Mouse (Mus musculus) heart, embryonic 10.5 days (tissue): ENCODE measurements around the gene Cspg4. TPM values are rescaled to one million over a fixed set of nuclear protein-coding genes. Genes with fewer than 3 reads are reported as not detected.
"Not testable (repeated sequence)": the region's sequence is repeated elsewhere in the genome, so short reads cannot be mapped to it uniquely, and the experiment has no call there.

Source experiments
- DNase-seq: peaks from one replicate; pipeline ENCODE4 v3.0.0-alpha.2; 2017; ENCODE audit warnings: low spot score
- H3K27ac ChIP-seq: fragments of 300-500 bp; sonication (generic); 2 replicates; pipeline ENCODE4 v1.5.1; 2016; ENCODE audit warnings: mild to moderate bottlenecking
- H3K27me3 ChIP-seq: fragments of 300-500 bp; sonication (generic); 2 replicates; pipeline ENCODE4 v1.6.1; 2016; ENCODE audit warnings: mild to moderate bottlenecking; ENCODE audit not compliant: poor library complexity, insufficient read depth, severe bottlenecking
- H3K36me3 ChIP-seq: fragments of 300-500 bp; sonication (generic); 2 replicates; pipeline ENCODE4 v1.6.1; 2016; ENCODE audit warnings: mild to moderate bottlenecking, moderate library complexity
- H3K4me1 ChIP-seq: fragments of 300-500 bp; sonication (generic); 2 replicates; pipeline ENCODE4 v1.6.1; 2016; ENCODE audit warnings: mild to moderate bottlenecking
- H3K4me3 ChIP-seq: fragments of 300-500 bp; sonication (generic); 2 replicates; pipeline ENCODE4 v1.5.1; 2016; ENCODE audit warnings: mild to moderate bottlenecking, moderate library complexity
- H3K9me3 ChIP-seq: fragments of 300-500 bp; sonication (generic); 2 replicates; pipeline ENCODE4 v1.6.1; 2016; ENCODE audit warnings: mild to moderate bottlenecking, moderate library complexity
- WGBS: fragments of 180-500 bp; shearing (Covaris S2); methylation state at CpG from one replicate; pipeline ENCODE4 v1.1.7; 2016; 5-methylcytosine and 5-hydroxymethylcytosine counted together
- polyA plus RNA-seq: library from polyadenylated mRNA; unstranded; fragments of >200 nt; fragmentation: Nextera tagmentation; extraction: Ambion mirVana; gene quantifications from 2 replicates; pipeline ENCODE4 v1.2.1, GENCODE M21; 2016

Cspg4 gene
- polyA plus RNA-seq, 1 experiment from 2014 or later, result 22.5 TPM

DNA sequence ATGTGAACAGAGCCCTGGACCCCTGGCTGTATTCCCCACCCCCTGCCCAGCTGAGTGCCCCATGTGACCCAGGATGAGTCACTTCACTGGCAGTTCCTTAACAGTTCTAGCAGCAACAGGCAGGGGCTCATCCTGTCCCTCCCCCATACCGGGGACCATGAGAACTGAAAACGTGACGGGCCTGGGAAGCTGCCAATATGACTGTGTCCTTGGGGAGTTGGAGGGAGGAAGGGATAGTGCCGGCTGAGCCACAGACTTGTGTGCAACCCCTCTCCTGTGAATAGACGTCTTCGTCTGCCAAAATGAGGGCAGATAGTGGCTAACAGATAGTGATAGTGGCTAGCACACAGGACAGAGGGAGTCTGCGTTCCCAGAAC, 59.8 kb downstream of the Cspg4 start:
- Histone ChIP-seq H3K27ac (peak overlapping the region; percentile 81), H3K4me3 (peak overlapping the region; percentile 79), H3K4me1 (peaks cover 57% of the 10 kb centered on the region), H3K36me3 (peaks cover 37% of the 10 kb centered on the region), H3K9me3 (no peaks in the 10 kb centered on the region), H3K27me3 (no peaks in the 10 kb centered on the region)
- peak; percentile 93 for DNase-seq
- 11% methylated on average over 7 of the region's 7 CpGs for WGBS

DNA sequence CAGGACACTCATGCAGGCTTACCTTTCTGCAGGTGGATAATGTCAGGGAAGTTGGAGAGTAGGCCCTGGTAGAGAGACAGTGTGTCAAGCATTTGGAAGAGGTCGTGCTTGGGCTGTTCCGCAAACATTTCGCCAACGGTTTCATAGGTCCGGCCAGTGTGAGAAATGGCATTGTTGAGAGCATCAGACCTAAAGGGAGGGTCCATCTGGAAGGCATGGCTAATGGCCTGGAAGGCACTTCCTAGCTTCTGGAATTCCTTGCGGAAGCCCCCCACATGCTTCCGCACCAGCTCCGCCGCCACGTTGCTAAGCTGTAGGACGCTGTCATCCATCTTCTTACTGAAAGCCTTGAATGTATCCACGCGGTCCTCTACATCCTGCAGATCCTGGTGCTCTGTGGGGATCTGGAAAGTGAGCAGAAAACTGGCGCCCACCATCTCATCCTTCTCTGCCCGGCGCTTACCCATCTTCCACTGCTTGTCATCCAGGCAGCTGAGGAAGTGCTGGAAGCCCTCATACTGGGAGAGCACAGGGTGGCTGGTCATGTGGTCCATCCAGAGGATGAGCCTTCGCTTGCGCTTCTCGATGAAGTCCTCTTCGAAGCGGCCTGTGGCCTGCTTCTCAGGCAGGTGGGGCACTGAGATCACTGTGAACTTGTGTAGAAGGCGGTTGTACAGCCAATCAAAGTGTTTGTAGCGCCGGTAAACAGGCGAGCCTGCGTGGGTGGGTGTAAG, 60.6 kb downstream of the Cspg4 start:
- Histone ChIP-seq H3K4me1 (peaks cover 57% of the 10 kb centered on the region), H3K27ac (peak overlapping the region; percentile 81), H3K27me3 (no peaks in the 10 kb centered on the region), H3K9me3 (no peaks in the 10 kb centered on the region), H3K36me3 (peaks cover 29% of the 10 kb centered on the region), H3K4me3 (peak overlapping the region; percentile 79)
- no peak for DNase-seq
- WGBS, result 82% methylated on average over 26 of the region's 26 CpGs

DNA sequence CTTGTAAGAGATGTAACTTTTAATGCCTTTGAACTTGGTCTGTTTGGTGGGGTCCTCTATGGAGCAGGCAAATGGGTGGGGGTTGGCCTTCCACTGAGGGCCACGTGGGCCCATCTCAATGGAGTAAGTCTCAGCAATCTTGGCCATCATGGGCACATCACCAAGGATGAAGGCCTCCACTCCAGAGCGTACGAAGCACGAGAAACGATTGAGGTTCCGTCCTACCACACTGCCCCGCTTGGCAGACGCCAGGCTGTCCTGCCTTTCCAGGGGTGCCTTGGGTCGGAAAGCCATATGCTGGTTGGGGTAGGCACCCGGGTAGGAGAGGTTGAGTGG, 61.2 kb downstream of the Cspg4 start:
- H3K4me3 ChIP-seq, result peak overlapping the region; percentile 79
- H3K27me3 ChIP-seq, result no peaks in the 10 kb centered on the region
- DNase-seq, result no peak
- peaks cover 26% of the 10 kb centered on the region for H3K36me3 ChIP-seq
- H3K27ac ChIP-seq, result no peak overlapping the region
- WGBS, result 87% methylated on average over 10 of the region's 10 CpGs
- H3K4me1 ChIP-seq, result peaks cover 57% of the 10 kb centered on the region
- H3K9me3 ChIP-seq, result no peaks in the 10 kb centered on the region

DNA sequence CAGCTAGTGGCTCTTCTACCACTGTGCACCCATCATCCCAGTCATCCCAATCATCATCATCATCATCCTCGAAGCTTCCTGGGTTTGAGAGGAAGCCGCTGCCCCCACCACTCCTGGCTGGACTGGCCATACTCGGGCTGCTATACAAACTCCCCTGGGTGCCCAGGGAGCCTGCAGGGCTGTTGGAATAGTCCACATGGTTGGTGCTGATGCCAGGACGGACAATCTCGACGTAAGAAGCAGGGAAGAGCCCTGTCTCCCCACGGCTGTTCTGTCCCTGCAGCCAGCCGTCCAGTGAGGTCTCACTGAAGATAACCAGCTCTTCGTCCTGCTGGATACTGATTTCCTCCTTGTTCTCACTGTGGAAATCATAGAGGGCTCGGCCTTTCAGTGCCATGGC, 61.6 kb downstream of the Cspg4 start:
- WGBS, result 67% methylated on average over 10 of the region's 10 CpGs
- peak overlapping the region; percentile 94 for H3K27ac ChIP-seq

DNA sequence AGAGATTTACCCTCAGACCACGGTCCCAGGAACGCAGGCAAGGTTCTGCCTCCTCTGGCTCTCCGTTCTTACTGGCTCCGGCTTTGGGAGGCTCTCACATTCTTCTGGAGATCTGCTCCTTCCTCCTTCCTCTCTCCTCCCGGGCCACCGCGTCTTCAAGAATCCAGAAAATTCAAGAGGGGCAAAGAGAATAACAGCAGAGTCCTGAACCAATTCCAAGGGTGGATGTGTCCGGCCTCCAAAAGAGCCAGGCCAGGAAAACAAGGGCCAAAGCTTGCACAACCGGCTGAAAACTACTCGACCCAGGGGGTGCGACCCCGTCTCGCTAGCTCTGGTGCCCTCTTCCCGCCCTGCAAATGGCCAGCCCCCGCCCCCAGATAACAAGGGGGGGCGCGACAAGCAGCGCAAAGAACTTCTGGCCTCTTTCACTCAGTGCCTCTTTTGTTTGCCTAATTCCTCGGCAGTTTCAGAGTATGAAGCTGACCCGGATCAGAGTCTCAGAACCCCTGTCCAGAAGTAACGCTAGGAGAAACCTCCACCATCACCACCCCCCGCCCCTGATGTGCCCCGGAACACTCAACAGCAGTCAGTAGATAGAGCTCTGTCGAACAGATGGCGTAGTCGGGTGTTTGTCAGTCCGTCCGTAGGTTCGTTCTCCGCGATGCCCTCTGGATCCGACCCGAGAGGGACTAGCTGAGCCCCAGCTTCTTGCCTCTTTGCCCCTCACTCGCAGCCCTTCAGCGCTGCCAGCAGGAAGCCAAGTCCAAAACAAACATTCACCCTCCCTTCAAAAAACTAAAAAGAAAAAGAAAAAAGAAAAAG, 62.6 kb downstream of the Cspg4 start:
- Histone ChIP-seq H3K4me1 (peaks cover 57% of the 10 kb centered on the region), H3K9me3 (no peaks in the 10 kb centered on the region), H3K36me3 (peaks cover 12% of the 10 kb centered on the region), H3K27ac (peak overlapping the region; percentile 94), H3K4me3 (peak overlapping the region; percentile 79), H3K27me3 (no peaks in the 10 kb centered on the region)
- no peak for DNase-seq
- WGBS, result 0% methylated on average over 35 of the region's 35 CpGs

More for the DNA sequence above, 61.6 kb downstream of the Cspg4 start:
- no peak for DNase-seq
- H3K27me3 ChIP-seq, result no peaks in the 10 kb centered on the region
- peaks cover 57% of the 10 kb centered on the region for H3K4me1 ChIP-seq
- peak overlapping the region; percentile 79 for H3K4me3 ChIP-seq
- H3K9me3 ChIP-seq, result no peaks in the 10 kb centered on the region
- H3K36me3 ChIP-seq, result peaks cover 22% of the 10 kb centered on the region

DNA sequence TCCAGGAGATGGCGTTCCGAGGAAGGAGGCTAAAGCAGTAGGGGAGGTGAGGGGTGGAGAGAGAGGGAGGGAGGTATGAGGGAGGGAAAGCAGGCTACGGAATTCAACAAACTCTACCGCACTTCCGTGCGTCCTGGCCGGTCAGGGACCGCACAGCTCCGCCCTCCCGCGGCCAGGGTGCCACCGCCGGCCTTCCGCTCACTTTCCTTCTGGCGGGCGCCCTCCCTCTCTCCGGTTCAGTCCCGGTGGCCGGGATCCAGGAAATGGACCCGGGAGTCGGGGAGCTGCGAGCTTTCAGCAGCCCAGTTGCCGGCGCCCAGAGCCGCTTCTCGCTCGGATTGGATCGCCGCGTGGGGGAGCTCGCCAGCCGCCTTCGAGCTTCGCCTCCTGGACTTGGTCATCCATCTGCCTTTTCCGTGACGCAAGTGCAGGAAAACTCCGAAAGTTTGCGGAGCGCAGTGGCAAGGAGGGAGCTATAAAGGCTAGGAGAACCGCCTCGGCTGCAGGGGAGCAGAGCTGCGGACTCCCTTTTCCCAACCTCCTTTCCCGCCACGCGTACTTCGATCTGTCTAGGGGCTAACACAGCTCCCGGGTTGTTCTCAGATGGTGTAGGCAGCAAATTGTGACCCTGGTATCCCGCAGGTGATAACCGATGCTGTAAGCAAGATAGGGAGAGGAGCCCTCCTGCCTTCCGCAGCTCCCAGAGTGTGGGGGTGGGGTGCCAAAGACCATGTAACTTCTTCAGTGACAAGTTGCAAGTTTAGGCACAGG, 63.4 kb downstream of the Cspg4 start, which contains the start of gene Snx33:
TSS of gene Snx33 (minus strand) at position 331 of the 771 bp plus-strand sequence.
- H3K27ac ChIP-seq, result peak within 1 kb of the TSS; percentile 94
- H3K36me3 ChIP-seq, result peaks cover 7% of the 10 kb centered on the region; the same call in 1 of the 2 replicates
- no peaks in the 10 kb centered on the region for H3K9me3 ChIP-seq
- DNase-seq, result peak; percentile 96
- peak within 1 kb of the TSS; percentile 79 for H3K4me3 ChIP-seq
- no peaks in the 10 kb centered on the region for H3K27me3 ChIP-seq
- peaks cover 51% of the 10 kb centered on the region for H3K4me1 ChIP-seq
- under 1% methylated on average over 50 of the region's 50 CpGs for WGBS

DNA sequence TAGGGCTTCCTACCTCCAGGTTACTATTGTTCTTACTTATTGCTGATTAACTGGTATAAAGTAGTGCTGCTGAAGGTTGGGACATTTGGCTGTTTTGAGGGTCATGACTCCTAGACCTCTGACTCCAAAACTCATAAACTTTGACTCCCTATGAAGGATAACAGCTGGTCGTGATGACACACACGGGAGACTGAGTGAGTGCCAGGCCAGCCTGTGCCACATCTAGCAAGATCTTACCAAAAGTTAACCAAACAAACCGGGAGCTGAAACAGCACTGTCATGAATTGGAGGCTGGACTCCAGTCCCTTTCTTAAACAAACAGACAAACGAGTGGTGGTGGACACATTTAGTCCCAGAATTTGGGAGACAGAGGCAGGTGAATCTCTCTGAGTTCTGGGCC, 64.7 kb downstream of the Cspg4 start:
- no peaks in the 10 kb centered on the region for H3K27me3 ChIP-seq
- WGBS, result 60% methylated on average over 4 of the region's 4 CpGs
- H3K4me1 ChIP-seq, result peaks cover 39% of the 10 kb centered on the region
- no peaks in the 10 kb centered on the region for H3K9me3 ChIP-seq
- peaks cover 7% of the 10 kb centered on the region; the same call in 1 of the 2 replicates for H3K36me3 ChIP-seq
- H3K4me3 ChIP-seq, result no peak overlapping the region
- no peak for DNase-seq
- H3K27ac ChIP-seq, result no peak overlapping the region

DNA sequence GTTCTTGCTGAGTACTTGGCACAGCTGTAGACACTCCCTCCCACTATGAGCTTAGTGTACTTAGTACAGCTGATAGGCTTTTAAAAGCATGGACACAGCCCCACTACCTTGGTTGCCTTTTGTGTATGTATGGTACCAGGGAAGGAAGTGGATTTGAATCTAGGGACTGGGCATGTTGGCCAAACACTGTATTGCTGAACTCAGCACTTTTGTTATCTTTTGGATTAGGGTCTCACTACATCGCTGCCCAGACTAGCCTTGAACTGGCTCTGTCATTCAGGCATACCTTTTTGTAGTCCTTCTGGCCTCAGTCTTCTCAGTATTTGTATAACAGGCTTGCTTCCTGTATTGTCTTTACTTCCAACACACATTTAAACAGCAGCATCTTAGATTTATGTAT, 65.7 kb downstream of the Cspg4 start:
- Histone ChIP-seq H3K27ac (no peak overlapping the region), H3K4me1 (peaks cover 28% of the 10 kb centered on the region), H3K27me3 (no peaks in the 10 kb centered on the region), H3K4me3 (no peak overlapping the region), H3K9me3 (no peaks in the 10 kb centered on the region), H3K36me3 (peaks cover 6% of the 10 kb centered on the region; the same call in 1 of the 2 replicates)
- WGBS, result 46% methylated on average over 1 of the region's 1 CpGs
- DNase-seq, result no peak

DNA sequence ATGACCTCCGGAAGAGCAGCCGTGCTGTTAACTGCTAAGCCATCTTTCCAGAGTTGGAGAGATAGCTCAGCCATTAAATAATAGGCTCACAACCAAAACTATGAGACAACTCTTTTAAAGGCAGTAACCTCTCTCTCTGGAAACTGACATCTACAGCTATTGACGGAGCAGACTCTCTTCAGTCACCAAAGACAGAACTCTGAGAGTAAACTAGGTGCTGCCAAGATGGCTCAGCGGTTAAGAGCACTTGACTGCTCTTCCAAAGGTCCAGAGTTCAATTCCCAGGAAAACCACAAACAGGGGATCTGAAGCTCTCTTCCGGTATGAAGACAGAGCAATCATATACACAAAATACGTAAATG, 72.0 kb downstream of the Cspg4 start:
- Histone ChIP-seq H3K4me1 (0 out of 2 replicates have a peak, but pooled peaks cover 7% of the 10 kb centered on the region), H3K27me3 (no peaks in the 10 kb centered on the region), H3K4me3 (peak overlapping the region; percentile 87), H3K27ac (peak overlapping the region; percentile 5; the same call in 1 of the 2 replicates), H3K36me3 (0 out of 2 replicates have a peak, but pooled peaks cover 3% of the 10 kb centered on the region), H3K9me3 (no peaks in the 10 kb centered on the region)
- WGBS, result 21% methylated on average over 6 of the region's 6 CpGs
- DNase-seq, result no peak

DNA sequence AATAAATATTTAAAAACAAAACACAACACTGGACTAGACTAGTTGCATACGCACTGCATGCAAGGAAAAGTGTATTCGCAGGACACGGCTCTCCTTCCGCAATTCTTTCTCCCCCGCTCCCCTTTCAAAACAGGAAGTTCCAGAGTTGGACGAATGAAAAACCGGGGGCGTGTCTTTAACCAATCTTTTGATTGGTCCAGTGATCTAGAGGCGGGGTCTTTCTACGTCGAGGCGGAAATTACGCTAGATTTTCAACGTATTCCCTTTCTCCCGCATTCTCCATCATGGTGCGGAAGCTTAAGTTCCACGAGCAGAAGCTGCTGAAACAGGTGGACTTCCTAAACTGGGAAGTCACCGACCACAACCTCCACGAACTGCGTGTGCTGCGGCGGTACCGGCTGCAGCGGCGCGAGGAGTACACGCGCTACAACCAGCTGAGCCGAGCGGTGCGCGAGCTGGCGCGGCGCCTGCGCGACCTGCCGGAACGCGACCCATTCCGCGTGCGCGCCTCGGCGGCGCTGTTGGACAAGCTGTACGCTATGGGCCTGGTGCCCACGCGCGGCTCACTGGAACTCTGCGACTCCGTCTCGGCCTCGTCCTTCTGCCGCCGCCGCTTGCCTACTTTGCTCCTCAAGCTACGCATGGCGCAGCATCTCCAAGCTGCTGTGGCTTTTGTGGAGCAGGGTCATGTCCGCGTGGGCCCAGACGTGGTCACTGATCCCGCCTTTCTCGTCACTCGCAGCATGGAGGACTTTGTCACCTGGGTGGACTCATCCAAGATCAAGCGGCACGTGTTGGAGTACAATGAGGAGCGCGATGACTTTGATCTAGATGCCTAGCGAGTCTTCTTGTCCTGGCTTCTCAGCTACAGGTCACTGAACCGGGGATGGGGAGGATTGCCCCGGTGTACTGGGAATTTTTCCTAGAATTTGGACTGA, 72.7 kb downstream of the Cspg4 start, which contains the start of gene Imp3:
TSS of gene Imp3 (plus strand) at position 253 of the 938 bp plus-strand sequence.
- peak; percentile 96 for DNase-seq
- Histone ChIP-seq H3K4me3 (peak within 1 kb of the TSS; percentile 87), H3K4me1 (0 out of 2 replicates have a peak, but pooled peaks cover 7% of the 10 kb centered on the region), H3K27me3 (no peaks in the 10 kb centered on the region), H3K36me3 (0 out of 2 replicates have a peak, but pooled peaks cover 3% of the 10 kb centered on the region), H3K27ac (peak within 1 kb of the TSS; percentile 89), H3K9me3 (no peaks in the 10 kb centered on the region)
- under 1% methylated on average over 73 of the region's 73 CpGs for WGBS

DNA sequence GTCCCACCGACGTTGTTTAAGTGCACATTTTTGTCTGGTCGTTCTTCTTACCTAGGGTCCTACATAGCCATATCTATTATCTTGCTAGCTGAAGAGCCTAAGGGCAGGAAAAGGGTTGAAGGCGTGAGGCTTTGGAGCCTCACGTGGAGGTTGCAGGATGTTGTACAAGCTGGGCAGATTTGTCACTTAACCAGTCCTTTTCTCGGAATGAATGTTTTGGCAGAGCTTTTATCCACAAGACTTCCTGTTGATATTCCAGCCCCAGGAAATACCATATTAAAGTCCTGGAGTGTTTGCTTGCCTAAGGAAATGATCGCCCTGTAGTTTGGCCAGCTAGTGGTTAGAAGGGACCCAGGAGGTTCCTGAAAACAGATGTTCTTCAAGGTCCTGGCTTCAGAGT, 73.5 kb downstream of the Cspg4 start:
- Histone ChIP-seq H3K9me3 (no peaks in the 10 kb centered on the region), H3K36me3 (0 out of 2 replicates have a peak, but pooled peaks cover 3% of the 10 kb centered on the region), H3K4me3 (peak overlapping the region; percentile 87), H3K27me3 (no peaks in the 10 kb centered on the region), H3K27ac (no peak overlapping the region; the same call in 1 of the 2 replicates), H3K4me1 (0 out of 2 replicates have a peak, but pooled peaks cover 7% of the 10 kb centered on the region)
- DNase-seq, result no peak
- WGBS, result 1% methylated on average over 7 of the region's 7 CpGs

DNA sequence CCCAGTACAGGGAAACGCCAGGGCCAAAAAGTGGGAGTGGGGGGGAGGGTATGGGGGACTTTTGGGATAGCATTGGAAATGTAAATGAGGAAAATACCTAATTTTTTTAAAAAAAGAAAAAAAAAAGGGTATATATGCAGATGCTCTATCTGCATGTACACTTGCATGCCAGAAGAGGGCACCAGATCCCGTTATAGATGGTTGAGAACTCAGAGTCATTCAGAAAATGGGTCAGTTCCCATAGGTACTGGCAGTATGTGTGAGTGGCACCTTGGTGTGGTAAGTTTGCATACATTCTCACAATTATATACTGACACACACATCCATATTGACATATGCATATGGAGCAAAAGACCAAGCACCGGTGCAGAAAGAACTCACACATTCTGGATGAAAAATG, 82.6 kb downstream of the Cspg4 start:
- not testable (repeated sequence) for DNase-seq, H3K4me1 ChIP-seq, H3K9me3 ChIP-seq, H3K36me3 ChIP-seq, H3K27me3 ChIP-seq, H3K27ac ChIP-seq, H3K4me3 ChIP-seq
- WGBS, result 24% methylated on average over 3 of the region's 3 CpGs
